Mouse (Mus musculus) small intestine, adult 2 months (tissue): ENCODE data around the gene Olfr902.

Experiments
- CTCF ChIP-seq: fragments of 200-500 bp; IDR thresholded peaks from 2 replicates; pipeline ENCODE4 v1.5.1; 2012; ENCODE audit warnings: low read depth, mild to moderate bottlenecking, control low read depth, inconsistent platforms, low read length, moderate library complexity, mixed read lengths; ENCODE audit not compliant: insufficient replicate concordance, insufficient read length; ENCODE audit errors: extremely low read depth
- POLR2A ChIP-seq: fragments of 200-500 bp; IDR thresholded peaks from 2 replicates; pipeline ENCODE4 v1.6.1; 2012; ENCODE audit warnings: low read depth, mild to moderate bottlenecking, control low read depth, inconsistent platforms, low read length, moderate library complexity

GRCm38 (mm10) chr9:38462844-38463243 is 15.4 kb downstream of the Olfr902 start, which contains the start of gene Olfr904:
- TF ChIP-seq POLR2A (no peak), CTCF (no peak)
